ENCODE assay signal across 16 mouse cellular contexts in the genomic region with DNA sequence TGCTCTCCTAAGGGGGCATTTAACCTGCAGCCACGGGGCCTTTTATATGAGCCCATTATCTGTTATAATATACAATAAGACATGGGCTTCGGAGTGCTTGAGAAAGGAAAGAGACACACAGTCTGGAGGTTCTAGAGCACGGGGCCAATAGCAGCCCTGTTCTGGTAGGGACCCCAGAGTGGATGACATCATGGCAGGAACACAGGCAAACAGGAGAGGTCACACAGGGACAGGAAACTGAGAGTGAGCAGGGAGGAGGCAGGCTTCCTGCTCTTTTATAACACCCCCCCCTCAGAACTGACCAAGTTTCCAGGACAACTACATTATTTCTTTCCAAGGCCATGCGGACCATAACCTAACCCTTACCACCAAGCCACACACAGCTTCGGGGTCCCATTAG. TPM values are rescaled to one million over a fixed set of nuclear protein-coding genes. Genes with fewer than 3 reads are reported as not detected.
A peak's percentile ranks its signal among the peaks of the same experiment; 100 is the strongest.
DNase-seq lines count a peak whose midpoint lies in the region; ATAC-seq and TF ChIP-seq lines count a peak whose summit lies in the region.
"Had no signal": no experiment of that assay in that cellular context is flagged by ENCODE, and none has a peak within 500 bp of the region (broad histone marks: within the 10 kb centered on the region; RNA-seq: fewer than 3 reads in every experiment).

No protein-coding gene starts in this region.

- H3K9me3 ChIP-seq in lung, embryonic 14.5 days (ENCODE audit: low read depth, low read length), result no peaks in the 10 kb centered on the region
- H3K9me3 ChIP-seq in hindbrain, embryonic 12.5 days (replicated peaks), result no peaks in the 10 kb centered on the region
- H3K9me3 ChIP-seq: hindbrain, embryonic 10.5 days; limb, embryonic 13.5 days had no signal

- no peak overlapping the region for H3K27ac ChIP-seq in lung, embryonic 14.5 days (ENCODE audit: low read depth)
- H3K27ac ChIP-seq in hindbrain, embryonic 12.5 days, result no peak overlapping the region
- H3K27ac ChIP-seq: gastrocnemius, adult 2 months; hindbrain, embryonic 10.5 days; limb, embryonic 13.5 days had no signal

- H3K4me3 ChIP-seq in lung, embryonic 14.5 days (ENCODE audit: low read depth, low read length), result no peak overlapping the region
- H3K4me3 ChIP-seq in hindbrain, embryonic 12.5 days, result no peak overlapping the region
- H3K4me3 ChIP-seq: gastrocnemius, adult 2 months; hindbrain, embryonic 10.5 days; limb, embryonic 13.5 days had no signal

- WGBS in lung, embryonic 14.5 days, result 68% methylated on average over 5 of the region's 5 CpGs
- WGBS in hindbrain, embryonic 12.5 days, result 84% methylated on average over 5 of the region's 5 CpGs

- intact Hi-C loops in heart, postnatal 14 days (cut with DNase I), result loop anchor here (5.0 to 10.0 kb wide), 3 partner anchors 338 to 1168 kb away; no protein-coding TSS in a partner anchor

- no peak overlapping the region for H3K9ac ChIP-seq in lung, embryonic 14.5 days
- no peak overlapping the region for H3K9ac ChIP-seq in hindbrain, embryonic 12.5 days
- H3K9ac ChIP-seq: limb, embryonic 13.5 days had no signal

- ATAC-seq in lung, embryonic 14.5 days (ENCODE audit: insufficient read depth), result peak; percentile 38; the same call in 1 of the 2 replicates
- ATAC-seq in granulocyte monocyte progenitor cell, adult 5-6 weeks (replicated peaks; ENCODE audit: poor library complexity, severe bottlenecking), result peak; percentile 42
- no peak for ATAC-seq in hindbrain, embryonic 12.5 days (ENCODE audit: low FRiP score)
- ATAC-seq: forebrain, embryonic 14.5 days had no signal

- no peaks in the 10 kb centered on the region for H3K36me3 ChIP-seq in lung, embryonic 14.5 days (ENCODE audit: insufficient read depth)
- H3K36me3 ChIP-seq in hindbrain, embryonic 12.5 days, result no peaks in the 10 kb centered on the region
- H3K36me3 ChIP-seq: hindbrain, embryonic 10.5 days; limb, embryonic 13.5 days had no signal

- TF ChIP-seq CTCF in lung, embryonic 14.5 days (IDR thresholded peaks at IDR 0.05; ENCODE audit: low read depth), result no peak

- H3K27me3 ChIP-seq in lung, embryonic 14.5 days (ENCODE audit: insufficient read depth, low read length), result no peaks in the 10 kb centered on the region
- peaks cover 10% of the 10 kb centered on the region for H3K27me3 ChIP-seq in hindbrain, embryonic 12.5 days

- H3K4me2 ChIP-seq in lung, embryonic 14.5 days, result no peak overlapping the region
- H3K4me2 ChIP-seq in hindbrain, embryonic 12.5 days (replicated peaks), result no peak overlapping the region
- H3K4me2 ChIP-seq: limb, embryonic 13.5 days had no signal

- DNase-seq in lung, embryonic 14.5 days, result no peak
- DNase-seq in lung, postnatal 4 days, result no peak
- DNase-seq in heart, postnatal 14 days, result peak; percentile 8 to 21
- peak; percentile 40 for DNase-seq in thymus, postnatal 14 days
- no peak for DNase-seq in urinary bladder, adult 18-20 months (ENCODE audit: low spot score in 2 of 2)
- DNase-seq: adrenal gland, postnatal 25 days; cerebellum, postnatal 36 days; gastrocnemius, adult 2 months; kidney, adult 11 months; layer of hippocampus, postnatal 36 days; right cerebral cortex, adult 18-20 months had no signal

- 0 out of 2 replicates have a peak, but pooled peaks cover 4% of the 10 kb centered on the region for H3K4me1 ChIP-seq in lung, embryonic 14.5 days (ENCODE audit: insufficient read depth)
- H3K4me1 ChIP-seq in hindbrain, embryonic 12.5 days, result no peaks in the 10 kb centered on the region
- H3K4me1 ChIP-seq: hindbrain, embryonic 10.5 days had no signal

RNA-seq across cellular contexts. Expression of gene Aktip, which starts 2.5 kb away (rescaled TPM):
- 60.8 and 61.7 TPM in 2 replicates for polyA plus RNA-seq in lung, embryonic 14.5 days (2014; fragmentation: Nextera tagmentation; extraction: Ambion mirVana)
- total RNA-seq in granulocyte monocyte progenitor cell, adult 5-6 weeks (2014; fragmentation: Nextera tagmentation), result 7.7 and 10.4 TPM in 2 replicates
- 10.3 and 10.7 TPM in 2 replicates for total RNA-seq in granulocyte monocyte progenitor cell, adult 5-6 weeks (2017)
- total RNA-seq in heart, postnatal 14 days (2021), result 10 to 100 TPM; 40.1 to 42.0 TPM
- 88.9 and 92.1 TPM in 2 replicates for polyA plus RNA-seq in hindbrain, embryonic 12.5 days (2016; fragmentation: Nextera tagmentation; extraction: Ambion mirVana)

Comparison
In these comparisons a context has a peak if more than half of its experiments do, and no peak if none do; other contexts are left out.
1. DNase-seq: peak in heart, postnatal 14 days (2 of 2) and thymus, postnatal 14 days (single experiment); none in lung, embryonic 14.5 days (single experiment), lung, postnatal 4 days (0 of 2) and urinary bladder, adult 18-20 months (0 of 2).